Mouse (Mus musculus) lung, embryonic 15.5 days (tissue): Measurements from ENCODE around the gene Ptbp1. TPM values are rescaled to one million over a fixed set of nuclear protein-coding genes. Genes with fewer than 3 reads are reported as not detected.

Source experiments
- ATAC-seq: fragments of 200-750 bp; cut with Nextera tagmentation; 2 replicates; pipeline ENCODE4 v1.8.0; 2017; ENCODE audit warnings: moderate number of reproducible peaks, borderline replicate concordance; ENCODE audit not compliant: low FRiP score, low TSS enrichment; ENCODE audit errors: extremely low read depth
- H3K27ac ChIP-seq: fragments of 300-500 bp; sonication (generic); 2 replicates; pipeline ENCODE4 v1.5.1; 2015; ENCODE audit warnings: moderate library complexity, mild to moderate bottlenecking, inconsistent platforms
- H3K27me3 ChIP-seq: fragments of 300-500 bp; sonication (generic); 2 replicates; pipeline ENCODE4 v1.6.1; 2015; ENCODE audit warnings: inconsistent platforms
- H3K36me3 ChIP-seq: fragments of 300-500 bp; sonication (generic); 2 replicates; pipeline ENCODE4 v1.6.1; 2015; ENCODE audit warnings: inconsistent platforms
- H3K4me1 ChIP-seq: fragments of 300-500 bp; sonication (generic); 2 replicates; pipeline ENCODE4 v1.6.1; 2015; ENCODE audit warnings: inconsistent platforms
- H3K4me2 ChIP-seq: fragments of 300-500 bp; sonication (generic); 2 replicates; pipeline ENCODE4 v1.6.1; 2015; ENCODE audit warnings: inconsistent platforms, mild to moderate bottlenecking, moderate library complexity
- H3K4me3 ChIP-seq: fragments of 300-500 bp; sonication (generic); 2 replicates; pipeline ENCODE4 v1.5.1; 2015; ENCODE audit warnings: mild to moderate bottlenecking, inconsistent platforms
- H3K9ac ChIP-seq: fragments of 300-500 bp; sonication (generic); 2 replicates; pipeline ENCODE4 v1.6.1; 2015; ENCODE audit warnings: inconsistent platforms
- H3K9me3 ChIP-seq: fragments of 300-500 bp; sonication (generic); 2 replicates; pipeline ENCODE4 v1.6.1; 2016; ENCODE audit warnings: inconsistent platforms
- WGBS: fragments of 180-500 bp; shearing (Covaris S2); methylation state at CpG from one replicate; pipeline ENCODE4 v1.1.7; 2015; 5-methylcytosine and 5-hydroxymethylcytosine counted together
- polyA plus RNA-seq: library from polyadenylated mRNA; unstranded; fragments of >200 nt; fragmentation: Nextera tagmentation; extraction: Ambion mirVana; gene quantifications from 2 replicates; pipeline ENCODE4 v1.2.1, GENCODE M21; 2015

The Ptbp1 gene
- polyA plus RNA-seq, 1 experiment from 2014 or later: 368 TPM

DNA sequence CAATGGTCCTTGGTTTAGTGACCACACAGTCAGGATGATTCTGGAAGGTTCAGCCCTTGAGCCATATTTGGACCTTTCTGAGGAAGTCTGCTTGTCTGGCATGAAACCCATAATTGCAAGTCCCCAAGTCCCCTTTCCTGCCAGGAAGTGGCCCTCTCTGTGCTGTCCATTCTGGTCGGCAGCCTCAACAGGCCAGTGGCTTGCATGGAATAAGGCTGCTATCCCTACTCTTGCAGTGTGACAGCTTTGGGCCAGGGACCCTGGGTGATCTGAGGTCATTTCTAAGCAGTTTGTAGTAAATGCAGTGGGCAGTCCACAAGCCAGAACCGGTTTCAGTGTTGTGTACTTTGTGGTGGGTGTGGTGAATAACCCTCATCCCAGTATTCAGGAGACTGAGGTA, 16.1 kb upstream of the Ptbp1 start:
- Histone ChIP-seq H3K9ac (no peak overlapping the region), H3K9me3 (no peaks in the 10 kb centered on the region), H3K4me2 (no peak overlapping the region), H3K27me3 (no peaks in the 10 kb centered on the region), H3K4me3 (no peak overlapping the region), H3K4me1 (peaks cover 26% of the 10 kb centered on the region), H3K36me3 (no peaks in the 10 kb centered on the region), H3K27ac (peak overlapping the region; percentile 9; the same call in 1 of the 2 replicates)
- no peak for ATAC-seq
- 50% methylated on average over 2 of the region's 2 CpGs for WGBS

DNA sequence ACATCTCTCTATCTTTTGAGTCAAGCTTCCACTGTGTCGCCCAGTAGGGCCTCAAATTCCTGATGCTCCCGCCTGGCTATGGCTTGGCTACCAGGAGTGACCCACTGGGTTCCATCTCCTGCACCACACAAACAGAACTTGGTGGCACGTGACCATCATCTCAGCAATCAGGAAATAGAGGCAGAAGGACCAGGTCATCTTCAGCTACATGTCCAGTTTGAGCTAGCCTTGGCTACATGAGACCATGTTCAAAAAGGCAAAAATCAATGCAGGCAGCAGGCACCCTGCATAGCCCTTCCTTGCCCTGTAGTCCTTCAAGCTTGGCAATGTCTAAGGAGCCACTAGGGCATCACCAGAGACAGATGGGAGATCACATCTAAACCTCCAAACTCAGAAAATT, 14.1 kb upstream of the Ptbp1 start:
- H3K36me3 ChIP-seq: no peaks in the 10 kb centered on the region
- H3K27ac ChIP-seq: peak overlapping the region; percentile 93
- no peaks in the 10 kb centered on the region for H3K9me3 ChIP-seq
- H3K4me2 ChIP-seq: peak overlapping the region; percentile 75; the same call in 1 of the 2 replicates
- H3K4me3 ChIP-seq: peak overlapping the region; percentile 42
- no peaks in the 10 kb centered on the region for H3K27me3 ChIP-seq
- H3K4me1 ChIP-seq: peaks cover 35% of the 10 kb centered on the region
- WGBS: 95% methylated on average over 3 of the region's 3 CpGs
- H3K9ac ChIP-seq: no peak overlapping the region
- no peak for ATAC-seq

DNA sequence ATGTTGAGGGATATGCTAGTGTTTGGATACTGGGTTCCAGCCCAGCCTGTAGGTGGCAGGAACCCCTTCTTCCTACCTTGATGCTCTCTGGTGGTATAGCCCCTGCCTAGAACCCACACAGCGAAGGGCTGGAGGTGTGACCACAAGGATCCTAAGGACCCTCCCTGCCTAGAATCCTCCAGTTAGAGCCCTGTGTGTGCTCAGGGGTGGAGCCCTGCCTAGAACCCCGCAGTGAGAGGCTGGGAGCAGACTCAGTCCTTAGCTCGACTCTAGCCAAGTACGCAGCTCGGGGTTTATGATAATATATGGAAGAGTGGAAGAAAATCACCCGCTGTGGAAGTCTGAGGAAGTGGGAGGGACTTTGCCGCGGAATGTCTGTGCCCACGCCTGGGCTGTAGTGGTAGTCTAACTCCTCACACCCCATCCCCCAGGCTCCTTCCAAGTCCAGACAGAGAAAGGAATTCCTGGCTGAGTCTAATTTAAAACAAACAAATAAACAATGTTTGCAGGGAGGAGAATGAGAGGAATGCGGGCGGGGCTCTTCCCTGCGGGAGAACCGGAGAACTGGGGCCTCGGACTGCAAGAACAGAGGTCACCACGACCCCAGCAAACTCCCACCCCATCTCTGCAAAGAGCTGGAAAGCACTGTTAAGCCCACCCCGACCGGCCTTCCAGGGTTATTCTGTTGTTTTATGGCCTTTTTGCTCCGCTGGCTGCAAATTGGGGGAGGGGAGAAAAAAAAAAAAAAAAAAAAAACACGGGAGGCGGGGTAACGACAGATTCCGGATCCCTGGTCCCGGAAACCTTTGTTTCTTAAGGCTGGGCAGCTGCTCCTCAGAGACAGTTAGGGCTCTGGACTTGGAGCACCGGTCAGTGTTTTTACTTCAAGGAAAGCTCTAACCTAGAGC, 13.3 kb upstream of the Ptbp1 start:
- Histone ChIP-seq H3K4me2 (peak overlapping the region; percentile 75), H3K27ac (peak overlapping the region; percentile 93), H3K9ac (peak overlapping the region; percentile 47), H3K4me1 (peaks cover 35% of the 10 kb centered on the region), H3K27me3 (no peaks in the 10 kb centered on the region), H3K36me3 (no peaks in the 10 kb centered on the region), H3K9me3 (no peaks in the 10 kb centered on the region), H3K4me3 (peak overlapping the region; percentile 42)
- ATAC-seq: peak; percentile 94
- WGBS: under 1% methylated on average over 24 of the region's 24 CpGs

DNA sequence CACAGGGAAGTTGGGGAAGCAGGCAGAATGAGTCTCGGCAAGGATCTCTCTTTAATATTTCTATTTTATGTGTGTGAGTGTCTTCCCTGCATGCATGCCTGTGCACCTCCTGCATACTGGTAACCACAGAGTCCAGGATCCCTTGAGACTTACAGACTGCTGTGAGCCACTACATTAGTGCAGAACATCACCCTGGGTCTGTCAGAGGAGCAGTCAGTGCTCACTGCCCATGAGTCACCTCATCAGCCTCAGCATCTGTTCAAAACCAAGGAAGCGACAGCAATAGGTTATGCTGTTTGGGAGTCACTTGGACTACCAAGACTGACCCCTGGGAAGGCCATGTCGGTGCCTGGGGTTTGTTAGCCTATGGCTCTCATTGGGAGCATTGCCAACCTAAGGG, 11.9 kb upstream of the Ptbp1 start:
- H3K27me3 ChIP-seq: no peaks in the 10 kb centered on the region
- no peak overlapping the region for H3K4me2 ChIP-seq
- no peaks in the 10 kb centered on the region for H3K9me3 ChIP-seq
- H3K36me3 ChIP-seq: no peaks in the 10 kb centered on the region
- peak overlapping the region; percentile 57 for H3K27ac ChIP-seq
- WGBS: 59% methylated on average over 3 of the region's 3 CpGs
- ATAC-seq: no peak
- peaks cover 35% of the 10 kb centered on the region for H3K4me1 ChIP-seq
- no peak overlapping the region for H3K9ac ChIP-seq
- no peak overlapping the region for H3K4me3 ChIP-seq

DNA sequence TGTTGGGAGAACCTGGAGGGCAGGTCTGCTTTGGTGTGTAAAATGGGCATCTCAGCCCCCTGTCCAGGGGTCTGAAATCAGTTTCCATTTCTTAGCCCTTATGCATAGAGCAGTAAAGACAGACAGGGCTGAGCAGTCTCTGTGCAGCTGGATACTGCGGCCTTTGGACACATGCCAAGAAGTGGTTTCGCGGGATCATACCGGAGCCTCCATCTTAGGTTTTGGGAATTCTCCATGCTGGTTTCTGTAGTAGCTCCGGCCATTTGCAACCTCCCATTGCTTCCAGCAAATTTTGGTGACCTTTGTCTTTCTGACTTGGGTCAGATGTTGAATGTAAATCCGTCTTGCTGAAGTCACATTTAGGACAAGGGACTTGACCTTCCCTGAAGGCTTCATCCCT, 10.8 kb upstream of the Ptbp1 start:
- Histone ChIP-seq H3K27me3 (no peaks in the 10 kb centered on the region), H3K4me2 (no peak overlapping the region), H3K9ac (no peak overlapping the region; the same call in 1 of the 2 replicates), H3K4me3 (no peak overlapping the region), H3K27ac (no peak overlapping the region), H3K9me3 (no peaks in the 10 kb centered on the region), H3K36me3 (no peaks in the 10 kb centered on the region), H3K4me1 (peaks cover 35% of the 10 kb centered on the region)
- ATAC-seq: no peak
- WGBS: 38% methylated on average over 6 of the region's 6 CpGs

DNA sequence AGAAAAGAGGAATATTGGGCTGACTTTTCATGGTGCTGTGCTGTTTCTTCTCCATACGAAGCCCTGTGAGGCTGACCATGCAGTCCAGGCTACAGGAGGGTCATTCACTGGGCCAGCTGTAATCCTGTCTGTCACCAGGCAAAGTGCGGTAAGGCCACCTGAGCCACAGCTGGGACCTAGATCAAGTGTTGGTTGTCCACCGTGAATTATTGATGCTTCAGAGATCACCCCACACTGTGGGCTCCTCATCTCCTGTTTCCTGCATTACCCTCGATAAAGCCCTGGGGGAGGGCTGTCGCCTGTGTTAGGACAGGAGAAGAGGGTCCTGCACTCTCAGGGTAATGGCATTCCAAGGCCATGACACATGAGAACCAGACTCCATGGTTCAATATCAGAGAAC, 7.7 kb upstream of the Ptbp1 start:
- Histone ChIP-seq H3K4me3 (no peak overlapping the region), H3K36me3 (no peaks in the 10 kb centered on the region), H3K9ac (no peak overlapping the region), H3K9me3 (no peaks in the 10 kb centered on the region), H3K4me2 (no peak overlapping the region), H3K27me3 (no peaks in the 10 kb centered on the region), H3K4me1 (peaks cover 37% of the 10 kb centered on the region), H3K27ac (no peak overlapping the region)
- no peak for ATAC-seq
- 41% methylated on average over 5 of the region's 5 CpGs for WGBS

DNA sequence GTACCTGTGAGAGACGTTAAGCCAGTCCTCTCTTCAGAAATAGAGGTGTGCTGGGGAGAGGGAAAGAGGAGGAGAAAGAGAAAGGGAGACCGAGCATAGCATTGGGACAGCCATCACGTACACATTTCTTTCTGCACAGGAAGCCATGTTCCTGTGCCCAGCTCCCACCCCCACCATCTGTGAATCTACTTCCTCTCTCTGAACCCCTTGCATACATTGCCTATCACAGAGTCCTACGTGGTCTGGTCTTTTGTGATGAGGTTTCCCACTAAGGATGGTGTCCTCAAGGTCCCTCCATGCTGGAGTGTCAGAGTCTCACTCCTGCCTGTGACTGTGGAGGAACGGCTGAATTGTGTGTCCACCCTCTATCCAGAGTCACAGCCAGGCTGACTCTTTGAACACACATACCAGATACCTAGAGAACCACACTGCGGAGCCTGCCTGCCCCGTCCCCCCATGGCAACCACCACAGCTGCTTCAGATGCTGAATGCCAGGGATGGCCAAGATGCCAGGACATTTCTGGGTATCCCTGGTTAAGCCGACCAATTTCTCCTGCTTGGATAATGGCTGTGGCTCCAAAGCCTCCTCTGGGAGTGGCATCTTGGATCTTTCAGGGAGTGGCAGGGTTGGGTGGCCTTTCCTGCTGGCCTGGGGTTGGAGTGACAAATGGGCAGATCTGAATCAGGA, 4.1 kb upstream of the Ptbp1 start:
- Histone ChIP-seq H3K27me3 (no peaks in the 10 kb centered on the region), H3K4me2 (no peak overlapping the region), H3K4me1 (peaks cover 29% of the 10 kb centered on the region), H3K9me3 (no peaks in the 10 kb centered on the region), H3K36me3 (no peaks in the 10 kb centered on the region), H3K4me3 (no peak overlapping the region), H3K27ac (0 out of 2 replicates have a peak overlapping the region, but pooled peaks have one; percentile 9), H3K9ac (no peak overlapping the region)
- WGBS: 73% methylated on average over 8 of the region's 8 CpGs
- no peak for ATAC-seq

DNA sequence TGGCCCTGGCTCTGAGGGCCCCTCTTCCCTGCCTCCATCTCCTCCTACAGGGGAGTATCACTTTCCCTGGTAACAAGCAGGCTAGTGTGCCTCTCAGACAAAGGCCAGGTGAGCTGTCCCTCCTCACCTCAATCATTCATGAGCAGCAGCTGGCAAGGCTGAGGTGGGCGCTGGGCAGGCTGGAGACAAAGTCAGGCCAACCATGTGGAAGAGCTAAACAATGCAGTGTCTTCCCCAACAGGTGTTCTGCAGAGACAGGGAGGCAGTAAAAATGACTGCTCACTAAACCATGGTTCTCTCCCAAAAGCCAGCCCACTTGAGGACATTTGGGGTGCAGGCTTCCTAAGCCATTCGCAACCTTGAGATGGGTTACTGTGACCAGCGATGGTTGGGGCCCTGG, 2.6 kb upstream of the Ptbp1 start:
- Histone ChIP-seq H3K27ac (peak overlapping the region; percentile 100), H3K36me3 (0 out of 2 replicates have a peak, but pooled peaks cover 3% of the 10 kb centered on the region), H3K9ac (peak overlapping the region; percentile 68; the same call in 1 of the 2 replicates), H3K4me1 (peaks cover 34% of the 10 kb centered on the region), H3K4me2 (peak overlapping the region; percentile 84), H3K4me3 (no peak overlapping the region), H3K27me3 (no peaks in the 10 kb centered on the region), H3K9me3 (no peaks in the 10 kb centered on the region)
- WGBS: 53% methylated on average over 3 of the region's 3 CpGs
- no peak for ATAC-seq

DNA sequence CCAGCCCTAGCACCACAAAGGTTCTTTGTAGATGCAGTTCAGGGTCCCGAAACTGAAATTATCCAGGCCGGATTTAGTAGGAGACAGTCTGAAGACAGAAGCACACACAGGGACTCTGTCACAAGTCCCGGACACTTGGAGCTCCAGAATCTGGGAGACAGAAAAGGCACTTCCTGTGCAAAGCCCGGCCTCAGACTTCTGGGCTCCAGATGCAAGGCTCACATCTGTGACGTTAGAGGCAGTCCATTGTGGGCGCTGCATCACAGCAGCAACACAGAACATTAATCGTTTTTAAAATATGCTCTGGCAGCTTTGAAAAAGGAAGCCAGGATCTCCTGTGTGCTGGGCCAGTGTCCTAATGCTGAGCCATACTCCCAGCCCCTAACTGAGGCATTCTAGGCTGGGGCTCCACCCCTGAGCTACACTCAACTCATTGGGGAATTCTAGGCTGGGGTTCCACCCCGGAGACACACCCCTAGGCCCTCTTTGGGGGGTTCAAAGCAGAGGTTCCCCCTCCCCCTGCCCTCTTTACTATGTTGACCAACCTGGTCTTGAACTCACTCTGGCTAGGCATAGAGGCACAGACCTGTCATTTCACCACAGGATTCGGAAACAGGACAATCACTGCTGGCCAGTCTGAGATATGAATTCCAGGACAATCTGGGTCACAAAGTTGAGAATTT, 2.0 kb upstream of the Ptbp1 start:
- no peaks in the 10 kb centered on the region for H3K9me3 ChIP-seq
- 0 out of 2 replicates have a peak, but pooled peaks cover 8% of the 10 kb centered on the region for H3K36me3 ChIP-seq
- H3K27me3 ChIP-seq: no peaks in the 10 kb centered on the region
- peaks cover 40% of the 10 kb centered on the region for H3K4me1 ChIP-seq
- H3K4me2 ChIP-seq: peak overlapping the region; percentile 84
- H3K4me3 ChIP-seq: peak overlapping the region; percentile 72; the same call in 1 of the 2 replicates
- ATAC-seq: no peak
- WGBS: 19% methylated on average over 9 of the region's 9 CpGs
- peak overlapping the region; percentile 100 for H3K27ac ChIP-seq
- peak overlapping the region; percentile 68 for H3K9ac ChIP-seq

DNA sequence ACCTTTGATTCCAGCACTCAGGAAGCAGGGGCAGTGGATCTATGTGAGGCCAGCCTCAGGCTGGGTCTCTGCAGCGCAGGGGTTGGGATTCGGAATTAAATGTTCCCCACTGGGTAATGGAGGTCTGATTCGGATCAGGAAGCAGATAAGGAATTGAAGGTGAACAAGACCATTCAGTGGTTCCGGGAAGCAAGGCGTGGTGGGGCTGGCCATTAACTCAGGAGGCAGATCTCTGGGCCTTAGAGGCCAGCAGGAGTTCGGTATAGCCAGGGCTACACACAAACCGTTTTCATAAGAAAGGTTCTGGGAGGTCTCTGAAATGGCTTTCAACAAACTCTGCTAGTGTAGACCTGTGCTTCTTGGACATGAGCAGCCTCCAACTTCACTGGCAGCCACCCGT, 1.4 kb upstream of the Ptbp1 start:
- H3K4me1 ChIP-seq: peaks cover 46% of the 10 kb centered on the region

DNA sequence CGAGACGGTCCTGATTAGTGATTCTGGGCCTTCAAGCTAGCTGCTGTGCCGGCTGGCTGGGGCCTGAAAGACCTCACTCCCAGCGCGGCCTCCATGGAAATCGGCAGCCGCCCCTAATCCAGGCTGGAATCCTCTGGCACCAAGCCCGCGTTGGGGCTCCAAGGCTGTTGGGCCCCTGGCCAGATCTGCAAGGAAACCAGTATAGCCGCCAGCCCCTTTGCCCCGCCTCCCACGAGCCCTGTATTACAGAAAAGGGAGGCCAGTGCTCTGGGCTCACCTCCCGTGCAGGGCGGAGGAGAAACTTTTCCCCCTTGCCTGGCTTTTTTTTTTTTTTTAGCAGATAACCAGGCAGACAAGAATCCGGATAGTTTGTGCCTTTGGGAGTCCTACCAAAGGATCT, 835 bp upstream of the Ptbp1 start:
- Histone ChIP-seq H3K36me3 (0 out of 2 replicates have a peak, but pooled peaks cover 8% of the 10 kb centered on the region), H3K4me3 (peak overlapping the region; percentile 72), H3K27me3 (no peaks in the 10 kb centered on the region), H3K9ac (peak overlapping the region; percentile 68), H3K4me2 (peak overlapping the region; percentile 84), H3K27ac (peak overlapping the region; percentile 100), H3K4me1 (peaks cover 51% of the 10 kb centered on the region), H3K9me3 (no peaks in the 10 kb centered on the region)
- under 1% methylated on average over 15 of the region's 15 CpGs for WGBS
- peak; percentile 79 for ATAC-seq

More for the DNA sequence above, 1.4 kb upstream of the Ptbp1 start:
- peak overlapping the region; percentile 68 for H3K9ac ChIP-seq
- 0 out of 2 replicates have a peak, but pooled peaks cover 8% of the 10 kb centered on the region for H3K36me3 ChIP-seq
- 22% methylated on average over 8 of the region's 8 CpGs for WGBS
- no peaks in the 10 kb centered on the region for H3K27me3 ChIP-seq
- H3K4me3 ChIP-seq: peak overlapping the region; percentile 72
- peak overlapping the region; percentile 100 for H3K27ac ChIP-seq
- peak overlapping the region; percentile 84 for H3K4me2 ChIP-seq
- no peaks in the 10 kb centered on the region for H3K9me3 ChIP-seq
- no peak for ATAC-seq
